Mouse (Mus musculus) forebrain, embryonic 11.5 days (tissue): Measurements from ENCODE around the gene Fbln5. TPM values are rescaled to one million over a fixed set of nuclear protein-coding genes. Genes with fewer than 3 reads are reported as not detected.

Experiments
- ATAC-seq: fragments of 200-750 bp; cut with Nextera tagmentation; replicated peaks from 2 replicates; pipeline ENCODE4 v1.8.0; 2017; ENCODE audit warnings: moderate TSS enrichment; ENCODE audit not compliant: low FRiP score
- DNase-seq: peaks from one replicate; pipeline ENCODE4 v3.0.0-alpha.2; 2017; ENCODE audit warnings: low spot score
- H3K27ac ChIP-seq: fragments of 300-500 bp; sonication (generic); 2 replicates; pipeline ENCODE4 v1.5.1; 2014; ENCODE audit warnings: low read depth, low read length
- H3K27me3 ChIP-seq: fragments of 300-500 bp; sonication (generic); 2 replicates; pipeline ENCODE4 v1.6.1; 2014; ENCODE audit warnings: mild to moderate bottlenecking, low read length, mixed read lengths; ENCODE audit not compliant: control insufficient read depth, insufficient read depth
- H3K36me3 ChIP-seq: fragments of 300-500 bp; sonication (generic); 2 replicates; pipeline ENCODE4 v1.6.1; 2014; ENCODE audit warnings: mild to moderate bottlenecking, low read length, moderate library complexity, mixed read lengths; ENCODE audit not compliant: control insufficient read depth, insufficient read depth
- H3K4me1 ChIP-seq: fragments of 300-500 bp; sonication (generic); replicated peaks from 2 replicates; pipeline ENCODE4 v1.6.1; 2014; ENCODE audit warnings: low read length, mixed read lengths; ENCODE audit not compliant: control insufficient read depth, insufficient read depth
- H3K4me2 ChIP-seq: fragments of 300-500 bp; sonication (generic); 2 replicates; pipeline ENCODE4 v1.6.1; 2014; ENCODE audit warnings: low read depth, mild to moderate bottlenecking, low read length, moderate library complexity, mixed read lengths; ENCODE audit not compliant: severe bottlenecking
- H3K4me3 ChIP-seq: fragments of 300-500 bp; sonication (generic); 2 replicates; pipeline ENCODE4 v1.5.1; 2014; ENCODE audit warnings: low read depth, low read length
- H3K9ac ChIP-seq: fragments of 300-500 bp; sonication (generic); 2 replicates; pipeline ENCODE4 v1.6.1; 2014; ENCODE audit warnings: low read length
- H3K9me3 ChIP-seq: fragments of 300-500 bp; sonication (generic); 2 replicates; pipeline ENCODE4 v1.6.1; 2016; ENCODE audit warnings: low read length, mixed read lengths; ENCODE audit not compliant: control insufficient read depth
- WGBS: fragments of 180-500 bp; shearing (Covaris S2); extraction: QIAGEN DNeasy Blood & Tissue Kit; methylation state at CpG from one replicate; pipeline ENCODE4 v1.1.7; 2014; 5-methylcytosine and 5-hydroxymethylcytosine counted together
- polyA plus RNA-seq: library from polyadenylated mRNA; unstranded; fragments of >200 nt; fragmentation: Nextera tagmentation; extraction: Ambion mirVana; gene quantifications from 2 replicates; pipeline ENCODE4 v1.2.1, GENCODE M21; 2014

The Fbln5 gene
- polyA plus RNA-seq, 1 experiment from 2014 or later, result 9.2 TPM

GRCm38 (mm10) chr12:101763065-101763464, 55.8 kb downstream of the Fbln5 start:
- Histone ChIP-seq H3K27me3 (no peaks in the 10 kb centered on the region), H3K4me3 (no peak overlapping the region), H3K4me2 (no peak overlapping the region), H3K27ac (no peak overlapping the region), H3K4me1 (0 out of 2 replicates have a peak, but pooled peaks cover 3% of the 10 kb centered on the region), H3K9me3 (no peaks in the 10 kb centered on the region), H3K36me3 (no peaks in the 10 kb centered on the region), H3K9ac (no peak overlapping the region)
- no peak for DNase-seq
- no peak for ATAC-seq
- 75% methylated on average over 3 of the region's 3 CpGs for WGBS

GRCm38 (mm10) chr12:101762054-101762453, 56.8 kb downstream of the Fbln5 start:
- WGBS, result 93% methylated on average over 5 of the region's 5 CpGs
- Histone ChIP-seq H3K36me3 (no peaks in the 10 kb centered on the region), H3K27ac (no peak overlapping the region), H3K4me2 (no peak overlapping the region), H3K9me3 (no peaks in the 10 kb centered on the region), H3K9ac (no peak overlapping the region), H3K27me3 (no peaks in the 10 kb centered on the region), H3K4me3 (no peak overlapping the region), H3K4me1 (0 out of 2 replicates have a peak, but pooled peaks cover 3% of the 10 kb centered on the region)
- no peak for ATAC-seq
- no peak for DNase-seq

- no peaks in the 10 kb centered on the region for H3K36me3 ChIP-seq
- H3K9me3 ChIP-seq, result no peaks in the 10 kb centered on the region
- H3K27ac ChIP-seq, result no peak overlapping the region
- H3K4me1 ChIP-seq, result no peaks in the 10 kb centered on the region
- no peak overlapping the region for H3K9ac ChIP-seq
- H3K4me3 ChIP-seq, result no peak overlapping the region
- 76% methylated on average over 6 of the region's 6 CpGs for WGBS
- H3K4me2 ChIP-seq, result no peak overlapping the region
- ATAC-seq (no peak), DNase-seq (no peak)
- H3K27me3 ChIP-seq, result no peaks in the 10 kb centered on the region
These were observed 59.3 kb downstream of the Fbln5 start for GRCm38 (mm10) chr12:101759440-101760045.

GRCm38 (mm10) chr12:101758698-101759097, 60.2 kb downstream of the Fbln5 start:
- Histone ChIP-seq H3K27me3 (no peaks in the 10 kb centered on the region), H3K4me2 (no peak overlapping the region), H3K9me3 (no peaks in the 10 kb centered on the region), H3K36me3 (no peaks in the 10 kb centered on the region), H3K9ac (no peak overlapping the region), H3K4me3 (no peak overlapping the region), H3K27ac (no peak overlapping the region), H3K4me1 (no peaks in the 10 kb centered on the region)
- DNase-seq, result no peak
- ATAC-seq, result no peak

GRCm38 (mm10) chr12:101742375-101742774, 76.5 kb downstream of the Fbln5 start:
- Histone ChIP-seq H3K4me1 (no peaks in the 10 kb centered on the region), H3K27me3 (no peaks in the 10 kb centered on the region), H3K36me3 (no peaks in the 10 kb centered on the region), H3K27ac (no peak overlapping the region), H3K9me3 (no peaks in the 10 kb centered on the region), H3K4me3 (no peak overlapping the region), H3K9ac (no peak overlapping the region), H3K4me2 (no peak overlapping the region)
- DNase-seq, result no peak
- ATAC-seq, result no peak
- WGBS, result 50% methylated on average over 2 of the region's 2 CpGs

- 72% methylated on average over 2 of the region's 2 CpGs for WGBS
- H3K27me3 ChIP-seq, result no peaks in the 10 kb centered on the region
- DNase-seq, result no peak
- H3K36me3 ChIP-seq, result no peaks in the 10 kb centered on the region
- ATAC-seq, result no peak
- no peak overlapping the region for H3K4me2 ChIP-seq
- no peak overlapping the region for H3K9ac ChIP-seq
- no peaks in the 10 kb centered on the region for H3K4me1 ChIP-seq
- H3K9me3 ChIP-seq, result no peaks in the 10 kb centered on the region
- no peak overlapping the region for H3K27ac ChIP-seq
- no peak overlapping the region for H3K4me3 ChIP-seq
These were observed 78.4 kb downstream of the Fbln5 start for GRCm38 (mm10) chr12:101740486-101740885.

- Histone ChIP-seq H3K4me3 (no peak overlapping the region), H3K4me1 (no peaks in the 10 kb centered on the region), H3K4me2 (no peak overlapping the region), H3K27ac (no peak overlapping the region), H3K27me3 (no peaks in the 10 kb centered on the region), H3K36me3 (no peaks in the 10 kb centered on the region), H3K9ac (no peak overlapping the region), H3K9me3 (no peaks in the 10 kb centered on the region)
- ATAC-seq (no peak), DNase-seq (no peak)
- whole genome bisulfite sequencing, result 72% methylated on average over 2 of the region's 2 CpGs
These were observed 78.8 kb downstream of the Fbln5 start for GRCm38 (mm10) chr12:101740045-101740444.

- ATAC-seq, result peak; percentile 89
- Histone ChIP-seq H3K4me2 (peak overlapping the region; percentile 99), H3K27me3 (peaks cover 9% of the 10 kb centered on the region), H3K36me3 (no peaks in the 10 kb centered on the region), H3K4me1 (no peaks in the 10 kb centered on the region), H3K9me3 (no peaks in the 10 kb centered on the region), H3K27ac (no peak overlapping the region), H3K4me3 (peak overlapping the region; percentile 60), H3K9ac (peak overlapping the region; percentile 23)
- peak; percentile 70 for DNase-seq
- WGBS, result 0% methylated on average over 9 of the region's 9 CpGs
These were observed 100.1 kb downstream of the Fbln5 start for GRCm38 (mm10) chr12:101718755-101719150.

GRCm38 (mm10) chr12:101718054-101718754, 100.7 kb downstream of the Fbln5 start, which contains the start of gene Tc2n:
TSS of gene Tc2n (minus strand) at chr12:101718523.
- Histone ChIP-seq H3K9me3 (no peaks in the 10 kb centered on the region), H3K36me3 (no peaks in the 10 kb centered on the region), H3K4me3 (peak within 1 kb of the TSS; percentile 60), H3K27me3 (peaks cover 9% of the 10 kb centered on the region), H3K4me2 (peak within 1 kb of the TSS; percentile 99), H3K9ac (peak within 1 kb of the TSS; percentile 23), H3K4me1 (no peaks in the 10 kb centered on the region), H3K27ac (no peak within 1 kb of the TSS)
- DNase-seq (peak; percentile 87), ATAC-seq (peak; percentile 98)
- under 1% methylated on average over 48 of the region's 75 CpGs for WGBS
